Mouse (Mus musculus): ENCODE results near the gene Btaf1.

Gene Btaf1

DNA sequence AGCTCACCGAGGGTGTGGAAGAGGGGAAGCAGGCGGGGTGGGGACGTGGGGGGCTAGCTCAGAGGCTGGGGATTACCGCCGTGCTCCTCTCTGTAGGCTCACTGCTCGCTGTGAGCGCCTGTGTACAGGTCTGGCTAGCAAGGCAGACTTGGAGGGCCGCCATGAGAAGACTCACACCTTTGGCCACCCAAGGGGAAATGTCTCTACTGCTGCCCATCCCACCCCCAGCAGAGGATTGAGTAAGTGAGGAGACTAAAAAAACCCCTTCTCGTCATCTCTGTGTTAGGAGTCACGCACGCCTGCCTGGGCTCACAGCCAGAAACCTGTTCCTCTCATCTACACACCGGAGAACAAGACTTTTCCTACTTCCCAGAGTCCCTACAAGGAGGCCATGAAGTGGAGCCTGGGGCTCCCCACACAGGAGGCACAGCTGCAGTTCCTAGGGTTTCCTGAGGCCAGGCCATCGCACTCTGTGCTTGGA lies 100.0 kb downstream of the Btaf1 start:
- DNase-seq = no peak

DNA sequence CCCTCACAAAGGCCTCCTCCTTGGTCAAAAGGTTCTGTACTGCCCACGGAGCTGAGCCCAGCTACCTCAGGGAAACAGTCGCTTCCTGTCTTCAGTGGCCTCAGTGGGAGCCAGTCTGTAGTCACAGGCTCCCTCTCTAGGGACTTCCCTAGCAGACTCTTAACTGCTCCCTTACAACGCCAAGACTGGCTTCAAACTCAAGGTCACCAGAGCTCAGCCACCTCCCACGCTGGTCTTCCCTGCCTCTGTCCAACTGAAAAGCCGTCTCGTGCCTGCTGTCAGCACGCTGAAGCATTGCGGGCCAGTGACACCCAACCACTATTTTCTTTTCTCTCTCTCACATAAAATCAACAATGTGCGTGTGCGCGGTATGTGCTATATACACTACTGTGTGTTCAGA lies 100.5 kb downstream of the Btaf1 start:
- no peak for DNase-seq

DNA sequence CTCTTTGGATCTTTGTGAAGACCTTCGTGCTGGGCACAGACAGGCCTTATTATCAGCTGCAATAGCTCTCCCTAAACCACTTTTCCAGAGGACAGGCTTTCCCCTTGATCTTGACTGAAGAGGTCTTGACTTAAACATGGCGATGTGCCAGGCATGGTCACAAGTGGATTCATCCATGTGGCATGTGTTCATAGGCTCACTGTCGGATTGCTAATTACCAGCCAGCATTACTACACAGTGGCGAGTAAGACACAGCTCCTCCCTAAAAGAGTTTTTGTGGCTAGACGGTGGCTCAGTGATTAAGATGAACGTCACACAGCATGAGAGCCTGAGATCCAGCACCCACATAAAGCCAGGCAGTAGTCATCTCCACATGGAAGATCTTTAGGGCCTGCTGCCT lies 103.9 kb downstream of the Btaf1 start:
- no peak for DNase-seq

DNA sequence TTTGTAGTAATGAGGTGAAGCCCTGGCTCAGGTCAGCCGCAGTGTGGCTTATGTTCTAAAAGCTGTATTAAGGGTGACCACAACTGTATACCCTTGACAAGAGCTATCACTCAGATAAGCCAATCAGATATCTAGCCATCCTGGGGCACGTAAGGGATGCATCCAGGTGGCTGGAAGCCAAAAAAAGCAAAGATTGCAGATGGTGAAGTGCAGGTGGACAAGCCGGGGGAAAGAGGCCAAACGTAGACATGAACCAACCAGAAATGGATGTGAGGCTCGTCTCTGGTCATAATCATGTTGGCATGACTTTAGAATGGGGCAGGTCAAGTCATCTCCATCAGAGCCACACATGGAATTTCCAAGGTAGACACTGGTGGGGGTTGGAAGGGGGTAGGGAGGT lies 105.6 kb downstream of the Btaf1 start:
- DNase-seq = no peak

DNA sequence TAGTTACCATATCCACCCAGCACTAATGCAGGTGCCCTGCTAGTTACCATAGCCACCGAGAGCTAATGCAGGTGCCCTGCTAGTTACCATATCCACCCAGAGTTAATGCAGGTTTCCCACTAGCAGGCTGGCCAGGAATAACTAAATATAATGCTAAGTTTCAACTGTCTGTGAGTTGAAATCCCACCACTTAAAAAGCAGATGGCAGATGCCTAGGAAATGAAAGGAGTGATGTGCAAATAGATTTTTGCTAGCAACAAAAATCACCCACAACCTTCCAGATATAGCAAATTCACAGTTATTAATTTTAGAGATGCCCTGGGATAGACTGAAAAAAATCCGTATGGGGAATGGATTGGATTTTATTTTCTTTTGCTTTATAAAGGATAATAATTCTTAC lies 106.5 kb downstream of the Btaf1 start:
- no peak for DNase-seq

DNA sequence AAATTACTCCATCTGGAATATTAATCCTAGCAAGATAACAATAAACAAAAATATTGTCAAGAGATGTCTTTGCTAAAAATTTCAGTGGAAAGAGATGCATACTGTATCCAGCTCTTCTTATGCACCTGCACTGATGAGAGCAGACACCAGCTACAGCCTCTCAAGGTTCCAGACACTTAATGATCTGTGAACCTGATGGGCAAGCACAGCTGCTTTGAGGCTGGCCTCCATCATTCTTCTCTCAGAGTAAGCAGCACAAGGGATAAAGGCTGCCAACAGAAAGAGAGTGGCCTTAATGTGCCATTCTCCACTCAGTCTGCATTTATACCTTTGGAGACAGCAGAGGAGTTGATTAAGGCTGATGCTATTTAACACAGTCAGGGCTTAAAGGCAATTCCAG lies 115.0 kb downstream of the Btaf1 start:
- DNase-seq = no peak

DNA sequence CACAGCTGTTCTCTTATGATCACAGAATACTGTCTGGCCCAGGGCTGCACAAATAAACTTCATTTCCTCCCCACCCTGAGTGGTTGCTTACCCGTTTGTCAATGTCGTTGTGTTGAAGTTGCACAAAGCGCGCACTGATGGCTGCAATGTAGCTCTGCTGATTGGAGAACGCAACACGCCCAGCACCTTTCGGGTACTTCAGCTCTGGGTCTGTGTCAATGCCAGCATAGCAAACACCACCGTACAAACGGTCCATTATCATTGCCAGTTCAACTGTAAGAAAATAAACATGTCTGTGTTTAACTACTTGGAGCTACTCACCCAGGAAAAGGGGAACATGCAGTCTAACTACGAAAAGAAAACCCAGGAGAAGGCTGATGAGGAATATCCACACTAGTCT lies 118.6 kb downstream of the Btaf1 start:
- DNase-seq = peak; percentile 41 to 67

DNA sequence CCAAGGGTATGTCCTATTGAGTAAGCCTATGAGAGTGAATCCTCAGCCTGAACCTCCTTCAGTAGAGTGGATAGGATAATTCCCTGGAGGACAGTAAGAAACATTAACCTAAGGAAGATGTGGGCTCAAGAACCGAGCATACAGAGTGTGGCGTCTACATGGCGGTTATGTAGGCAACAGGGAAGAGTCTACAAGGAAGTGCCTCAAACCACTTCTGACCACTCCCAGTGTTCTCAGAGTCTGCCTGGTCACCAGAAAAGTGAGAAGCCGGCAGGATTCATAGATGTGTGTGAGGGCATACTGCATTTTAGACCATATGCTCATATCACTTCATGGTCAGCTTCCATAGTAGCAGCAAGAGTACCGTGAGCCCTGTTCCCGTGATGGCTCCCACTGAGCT lies 122.6 kb downstream of the Btaf1 start:
- DNase-seq = no peak

DNA sequence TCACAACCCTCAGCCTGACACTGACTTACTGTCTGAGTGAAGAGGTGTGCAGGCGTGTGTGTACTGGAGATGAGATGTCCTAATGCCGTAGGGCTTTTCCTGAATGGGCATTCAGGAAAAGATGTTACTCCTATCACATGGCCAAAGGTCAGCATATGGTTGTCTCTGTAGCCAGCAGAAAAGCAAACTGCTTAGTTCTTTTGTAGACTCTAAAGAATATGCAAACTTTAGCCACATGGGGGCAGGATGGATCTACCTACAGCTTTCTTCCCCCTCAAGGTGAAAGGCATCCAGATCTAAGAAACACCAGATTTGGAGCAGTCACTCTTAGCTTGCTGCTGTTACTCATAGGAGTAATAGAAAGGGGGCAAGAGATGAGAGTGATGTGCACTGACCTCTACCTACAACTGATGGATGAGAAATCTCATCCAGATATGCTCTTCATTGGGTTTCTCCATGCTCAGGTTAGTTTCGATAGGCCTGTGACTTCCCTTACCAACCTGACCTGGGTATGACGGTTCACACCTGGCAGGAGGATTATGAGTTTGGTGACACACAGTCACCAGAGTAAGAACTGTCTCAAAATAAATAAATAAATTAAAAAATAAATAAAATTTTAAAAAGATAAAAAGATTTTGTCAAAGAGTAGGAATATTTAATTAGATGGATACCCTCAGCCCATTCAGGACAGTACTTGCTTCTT lies 124.9 kb downstream of the Btaf1 start:
- peak in 1 of 2 experiments; percentile 61 for DNase-seq

DNA sequence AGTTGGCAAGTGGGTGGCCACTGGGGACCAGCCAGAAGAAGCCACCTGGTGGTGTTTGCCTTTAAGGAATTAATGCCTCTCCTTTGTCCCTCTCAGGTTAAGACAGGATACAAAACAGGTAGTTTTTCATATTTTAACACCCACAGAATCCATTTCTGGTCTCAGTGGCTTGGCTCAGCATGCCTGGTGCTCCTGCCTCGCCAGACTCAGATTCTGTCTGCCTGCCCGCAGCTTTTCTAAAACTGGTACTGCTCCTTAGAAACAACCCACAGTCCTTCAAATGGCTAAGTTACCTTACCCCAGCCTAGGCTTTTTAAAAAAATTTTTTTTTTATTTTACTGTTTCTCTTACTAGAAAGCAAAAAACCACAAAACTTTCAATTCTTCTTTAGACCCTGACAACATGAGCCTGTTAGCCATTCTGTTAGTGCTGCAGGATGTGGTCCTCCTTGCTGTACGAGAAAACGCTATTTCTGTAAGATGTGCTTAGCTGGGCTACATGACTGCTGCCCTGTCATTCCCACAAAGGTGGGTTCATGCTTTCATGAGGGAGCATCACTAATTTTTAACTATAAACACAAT lies 130.2 kb downstream of the Btaf1 start:
- no peak for DNase-seq

DNA sequence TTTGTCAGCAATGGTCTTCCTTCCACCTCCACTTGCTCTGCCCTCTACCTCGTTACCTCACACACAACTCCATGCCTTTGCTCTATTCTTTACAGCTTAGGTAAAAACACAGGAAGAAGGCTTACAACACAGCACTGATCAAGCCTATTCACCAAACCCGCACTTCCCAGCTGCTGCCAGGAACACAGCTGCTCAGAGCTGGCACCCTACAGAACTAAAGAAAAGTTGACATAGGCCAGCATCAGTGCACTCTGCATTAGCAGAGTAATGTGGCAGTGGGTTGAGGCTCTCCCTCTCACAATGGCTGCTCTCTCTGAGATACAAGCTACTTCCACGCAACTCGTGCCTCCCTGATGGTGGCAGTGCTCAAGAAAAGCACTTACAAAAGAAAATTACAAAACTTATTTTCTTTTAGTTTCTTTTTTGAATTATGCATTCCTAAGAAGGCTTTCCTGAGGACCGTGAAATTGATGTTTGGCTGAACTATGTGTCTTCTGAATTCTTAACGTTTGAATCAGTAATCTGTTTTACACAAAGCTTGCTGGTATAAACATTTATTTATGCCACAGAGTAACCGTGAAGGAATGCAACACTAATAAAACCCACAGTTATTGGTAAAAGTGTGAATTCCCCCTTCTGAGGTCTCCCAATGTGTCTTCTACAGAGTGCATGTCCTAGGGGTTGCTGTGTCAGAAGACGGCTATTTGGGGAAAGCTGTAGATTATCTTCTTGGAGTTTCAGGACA lies 131.5 kb downstream of the Btaf1 start:
- DNase-seq = no peak

DNA sequence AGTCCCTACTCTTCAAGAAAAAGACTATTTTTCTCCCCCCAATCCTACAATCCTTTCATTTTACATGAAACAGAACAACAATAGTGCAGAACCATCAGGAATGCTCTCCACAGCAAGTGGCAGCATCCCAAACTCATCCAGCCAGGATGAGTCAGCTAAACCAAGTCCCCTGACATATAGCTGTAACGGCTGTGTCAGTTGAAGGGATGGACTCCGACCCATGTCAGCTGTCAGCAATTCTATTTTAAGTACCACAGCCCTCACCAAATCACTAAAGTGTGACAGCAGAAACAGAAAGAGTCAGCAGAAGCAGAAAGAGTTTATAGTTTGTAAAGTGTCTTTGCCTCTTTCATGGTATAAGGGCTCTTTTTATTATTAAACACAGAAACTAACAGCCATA lies 133.7 kb downstream of the Btaf1 start:
- no peak for DNase-seq

DNA sequence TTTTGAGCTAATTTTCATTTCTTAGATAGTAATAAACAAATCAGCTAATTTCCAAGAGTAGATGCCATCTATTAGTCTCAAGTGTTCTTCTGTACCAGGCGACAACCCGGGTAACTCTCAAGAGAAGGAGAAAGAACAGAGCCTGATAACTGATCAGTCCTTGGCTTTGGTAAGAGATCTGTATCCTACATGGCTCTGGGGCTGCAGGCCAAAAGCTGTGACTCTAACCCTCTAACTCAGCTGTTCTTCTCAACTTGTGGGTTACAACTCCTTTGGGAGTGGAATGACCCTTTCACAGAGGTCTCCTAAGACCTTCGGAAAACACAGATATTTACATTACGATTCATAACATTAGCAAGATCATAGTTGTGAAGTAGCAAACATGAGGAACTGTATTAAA lies 134.2 kb downstream of the Btaf1 start:
- DNase-seq = no peak

All from lung, adult 18-20 months (tissue).